Mouse (Mus musculus): ENCODE data around the gene Ranbp9. TPM values are rescaled to one million over a fixed set of nuclear protein-coding genes. Genes with fewer than 3 reads are reported as not detected.

Ranbp9 gene
- polyA plus RNA-seq, 1 experiment from 2014 or later: 22.9 TPM

GRCm38 (mm10) chr13:43450686-43451085 is 30.4 kb downstream of the Ranbp9 start:
- no peak for DNase-seq (ENCODE audit: low spot score)
- no peak overlapping the region for H3K4me3 ChIP-seq (ENCODE audit: low read depth, low read length)
- no peak for ATAC-seq (ENCODE audit: low FRiP score)
- H3K4me1 ChIP-seq (replicated peaks; ENCODE audit: control insufficient read depth, insufficient read depth, low read length): peaks cover 3% of the 10 kb centered on the region; the same call in 1 of the 2 replicates
- 92% methylated on average over 3 of the region's 3 CpGs for WGBS
- no peak overlapping the region for H3K9ac ChIP-seq (ENCODE audit: low read depth, low read length)
- no peaks in the 10 kb centered on the region for H3K36me3 ChIP-seq (ENCODE audit: control insufficient read depth, insufficient read depth, low read length)
- no peaks in the 10 kb centered on the region for H3K27me3 ChIP-seq (ENCODE audit: control insufficient read depth, insufficient read depth, low read length)
- H3K9me3 ChIP-seq (ENCODE audit: control insufficient read depth, low read length): no peaks in the 10 kb centered on the region
- no peak overlapping the region for H3K27ac ChIP-seq (ENCODE audit: low read depth, low read length)
- no peak overlapping the region for H3K4me2 ChIP-seq (replicated peaks; ENCODE audit: low read depth, low read length)

- Histone ChIP-seq H3K36me3 (ENCODE audit: control insufficient read depth, insufficient read depth, low read length) (no peaks in the 10 kb centered on the region), H3K9me3 (ENCODE audit: control insufficient read depth, low read length) (no peaks in the 10 kb centered on the region), H3K4me3 (ENCODE audit: low read depth, low read length) (no peak overlapping the region), H3K27me3 (ENCODE audit: control insufficient read depth, insufficient read depth, low read length) (no peaks in the 10 kb centered on the region), H3K4me1 (replicated peaks; ENCODE audit: control insufficient read depth, insufficient read depth, low read length) (peaks cover under 1% of the 10 kb centered on the region; the same call in 1 of the 2 replicates), H3K4me2 (replicated peaks; ENCODE audit: low read depth, low read length) (no peak overlapping the region), H3K9ac (ENCODE audit: low read depth, low read length) (no peak overlapping the region), H3K27ac (ENCODE audit: low read depth, low read length) (no peak overlapping the region)
- WGBS: 78% methylated on average over 3 of the region's 3 CpGs
- DNase-seq (ENCODE audit: low spot score) (no peak), ATAC-seq (ENCODE audit: low FRiP score) (no peak)
Observed at GRCm38 (mm10) chr13:43447721-43448120, 33.4 kb downstream of the Ranbp9 start.

GRCm38 (mm10) chr13:43445754-43446153 is 35.3 kb downstream of the Ranbp9 start:
- H3K27me3 ChIP-seq (ENCODE audit: control insufficient read depth, insufficient read depth, low read length): no peaks in the 10 kb centered on the region

GRCm38 (mm10) chr13:43444717-43445116 is 36.4 kb downstream of the Ranbp9 start:
- Histone ChIP-seq H3K4me1 (replicated peaks; ENCODE audit: control insufficient read depth, insufficient read depth, low read length) (no peaks in the 10 kb centered on the region), H3K4me3 (ENCODE audit: low read depth, low read length) (no peak overlapping the region), H3K36me3 (ENCODE audit: control insufficient read depth, insufficient read depth, low read length) (no peaks in the 10 kb centered on the region), H3K4me2 (replicated peaks; ENCODE audit: low read depth, low read length) (no peak overlapping the region), H3K27ac (ENCODE audit: low read depth, low read length) (no peak overlapping the region), H3K27me3 (ENCODE audit: control insufficient read depth, insufficient read depth, low read length) (no peaks in the 10 kb centered on the region), H3K9me3 (ENCODE audit: control insufficient read depth, low read length) (no peaks in the 10 kb centered on the region), H3K9ac (ENCODE audit: low read depth, low read length) (no peak overlapping the region)
- DNase-seq (ENCODE audit: low spot score) (no peak), ATAC-seq (ENCODE audit: low FRiP score) (no peak)
- WGBS: 96% methylated on average over 3 of the region's 3 CpGs

More at GRCm38 (mm10) chr13:43445754-43446153, 35.3 kb downstream of the Ranbp9 start:
- no peak overlapping the region for H3K9ac ChIP-seq (ENCODE audit: low read depth, low read length)
- DNase-seq (ENCODE audit: low spot score): no peak
- no peaks in the 10 kb centered on the region for H3K4me1 ChIP-seq (replicated peaks; ENCODE audit: control insufficient read depth, insufficient read depth, low read length)
- no peaks in the 10 kb centered on the region for H3K9me3 ChIP-seq (ENCODE audit: control insufficient read depth, low read length)
- no peaks in the 10 kb centered on the region for H3K36me3 ChIP-seq (ENCODE audit: control insufficient read depth, insufficient read depth, low read length)
- ATAC-seq (ENCODE audit: low FRiP score): no peak
- no peak overlapping the region for H3K4me2 ChIP-seq (replicated peaks; ENCODE audit: low read depth, low read length)
- WGBS: 96% methylated on average over 4 of the region's 4 CpGs
- no peak overlapping the region for H3K27ac ChIP-seq (ENCODE audit: low read depth, low read length)
- no peak overlapping the region for H3K4me3 ChIP-seq (ENCODE audit: low read depth, low read length)

GRCm38 (mm10) chr13:43443706-43444105 is 37.4 kb downstream of the Ranbp9 start:
- no peak for ATAC-seq (ENCODE audit: low FRiP score)
- 98% methylated on average over 4 of the region's 4 CpGs for WGBS

GRCm38 (mm10) chr13:43442551-43442950 is 38.5 kb downstream of the Ranbp9 start:
- Histone ChIP-seq H3K9me3 (ENCODE audit: control insufficient read depth, low read length) (no peaks in the 10 kb centered on the region), H3K27ac (ENCODE audit: low read depth, low read length) (no peak overlapping the region), H3K4me2 (replicated peaks; ENCODE audit: low read depth, low read length) (no peak overlapping the region), H3K9ac (ENCODE audit: low read depth, low read length) (no peak overlapping the region), H3K4me3 (ENCODE audit: low read depth, low read length) (no peak overlapping the region), H3K4me1 (replicated peaks; ENCODE audit: control insufficient read depth, insufficient read depth, low read length) (no peaks in the 10 kb centered on the region), H3K27me3 (ENCODE audit: control insufficient read depth, insufficient read depth, low read length) (no peaks in the 10 kb centered on the region), H3K36me3 (ENCODE audit: control insufficient read depth, insufficient read depth, low read length) (no peaks in the 10 kb centered on the region)
- WGBS: 82% methylated on average over 1 of the region's 1 CpGs
- DNase-seq (ENCODE audit: low spot score) (no peak), ATAC-seq (ENCODE audit: low FRiP score) (no peak)

More at GRCm38 (mm10) chr13:43443706-43444105, 37.4 kb downstream of the Ranbp9 start:
- H3K36me3 ChIP-seq (ENCODE audit: control insufficient read depth, insufficient read depth, low read length): no peaks in the 10 kb centered on the region
- H3K4me1 ChIP-seq (replicated peaks; ENCODE audit: control insufficient read depth, insufficient read depth, low read length): no peaks in the 10 kb centered on the region
- no peaks in the 10 kb centered on the region for H3K9me3 ChIP-seq (ENCODE audit: control insufficient read depth, low read length)
- no peak for DNase-seq (ENCODE audit: low spot score)
- no peak overlapping the region for H3K27ac ChIP-seq (ENCODE audit: low read depth, low read length)
- H3K4me3 ChIP-seq (ENCODE audit: low read depth, low read length): no peak overlapping the region
- no peak overlapping the region for H3K9ac ChIP-seq (ENCODE audit: low read depth, low read length)
- H3K4me2 ChIP-seq (replicated peaks; ENCODE audit: low read depth, low read length): no peak overlapping the region
- H3K27me3 ChIP-seq (ENCODE audit: control insufficient read depth, insufficient read depth, low read length): no peaks in the 10 kb centered on the region

- H3K36me3 ChIP-seq (ENCODE audit: control insufficient read depth, insufficient read depth, low read length): no peaks in the 10 kb centered on the region
- H3K27ac ChIP-seq (ENCODE audit: low read depth, low read length): no peak overlapping the region
- H3K4me1 ChIP-seq (replicated peaks; ENCODE audit: control insufficient read depth, insufficient read depth, low read length): no peaks in the 10 kb centered on the region
- ATAC-seq (ENCODE audit: low FRiP score) (no peak), DNase-seq (ENCODE audit: low spot score) (no peak)
- H3K27me3 ChIP-seq (ENCODE audit: control insufficient read depth, insufficient read depth, low read length): no peaks in the 10 kb centered on the region
- H3K9ac ChIP-seq (ENCODE audit: low read depth, low read length): no peak overlapping the region
- no peaks in the 10 kb centered on the region for H3K9me3 ChIP-seq (ENCODE audit: control insufficient read depth, low read length)
- 96% methylated on average over 1 of the region's 1 CpGs for WGBS
- H3K4me3 ChIP-seq (ENCODE audit: low read depth, low read length): no peak overlapping the region
- no peak overlapping the region for H3K4me2 ChIP-seq (replicated peaks; ENCODE audit: low read depth, low read length)
Observed at GRCm38 (mm10) chr13:43440376-43440775, 40.7 kb downstream of the Ranbp9 start.

- no peaks in the 10 kb centered on the region for H3K27me3 ChIP-seq (ENCODE audit: control insufficient read depth, insufficient read depth, low read length)
- WGBS: 90% methylated on average over 2 of the region's 2 CpGs
- no peaks in the 10 kb centered on the region for H3K9me3 ChIP-seq (ENCODE audit: control insufficient read depth, low read length)
- H3K9ac ChIP-seq (ENCODE audit: low read depth, low read length): no peak overlapping the region
- H3K27ac ChIP-seq (ENCODE audit: low read depth, low read length): no peak overlapping the region
- H3K36me3 ChIP-seq (ENCODE audit: control insufficient read depth, insufficient read depth, low read length): no peaks in the 10 kb centered on the region
- no peaks in the 10 kb centered on the region for H3K4me1 ChIP-seq (replicated peaks; ENCODE audit: control insufficient read depth, insufficient read depth, low read length)
- no peak overlapping the region for H3K4me3 ChIP-seq (ENCODE audit: low read depth, low read length)
- H3K4me2 ChIP-seq (replicated peaks; ENCODE audit: low read depth, low read length): no peak overlapping the region
- no peak for DNase-seq (ENCODE audit: low spot score)
- no peak for ATAC-seq (ENCODE audit: low FRiP score)
Observed at GRCm38 (mm10) chr13:43433395-43433794, 47.7 kb downstream of the Ranbp9 start.

- Histone ChIP-seq H3K27ac (ENCODE audit: low read depth, low read length) (no peak overlapping the region), H3K9ac (ENCODE audit: low read depth, low read length) (no peak overlapping the region), H3K4me2 (replicated peaks; ENCODE audit: low read depth, low read length) (no peak overlapping the region), H3K9me3 (ENCODE audit: control insufficient read depth, low read length) (no peaks in the 10 kb centered on the region), H3K36me3 (ENCODE audit: control insufficient read depth, insufficient read depth, low read length) (no peaks in the 10 kb centered on the region), H3K4me3 (ENCODE audit: low read depth, low read length) (no peak overlapping the region), H3K4me1 (replicated peaks; ENCODE audit: control insufficient read depth, insufficient read depth, low read length) (no peaks in the 10 kb centered on the region), H3K27me3 (ENCODE audit: control insufficient read depth, insufficient read depth, low read length) (no peaks in the 10 kb centered on the region)
- no peak for ATAC-seq (ENCODE audit: low FRiP score)
- DNase-seq (ENCODE audit: low spot score): no peak
- WGBS: 95% methylated on average over 4 of the region's 4 CpGs
Observed at GRCm38 (mm10) chr13:43428436-43428835, 52.6 kb downstream of the Ranbp9 start.

Measured in hindbrain, embryonic 11.5 days (tissue).